12 mouse cellular contexts compared by ENCODE assay signal in genomic region chr9:122337510-122337931, GRCm38 (mm10). TPM values are rescaled to one million over a fixed set of nuclear protein-coding genes. Genes with fewer than 3 reads are reported as not detected.
DNase-seq lines count a peak whose midpoint lies in the region; ATAC-seq and TF ChIP-seq lines count a peak whose summit lies in the region.
"Had no signal": no experiment of that assay in that cellular context is flagged by ENCODE, and none has a peak within 500 bp of the region (broad histone marks: within the 10 kb centered on the region; RNA-seq: fewer than 3 reads in every experiment).

No protein-coding gene starts in this region.

- no peaks in the 10 kb centered on the region for H3K27me3 ChIP-seq in hindbrain, embryonic 11.5 days (ENCODE audit: control insufficient read depth, insufficient read depth, low read length)
- no peaks in the 10 kb centered on the region for H3K27me3 ChIP-seq in hindbrain, embryonic 13.5 days
- H3K27me3 ChIP-seq in intestine, postnatal 0 days (replicated peaks; ENCODE audit: control insufficient read depth, insufficient read depth, low read length) = no peaks in the 10 kb centered on the region
- H3K27me3 ChIP-seq: liver, embryonic 15.5 days had no signal

- TF ChIP-seq CTCF in intestine, postnatal 0 days (IDR thresholded peaks at IDR 0.05; ENCODE audit: low read depth) = no peak

- WGBS in hindbrain, embryonic 11.5 days = 39% methylated on average over 8 of the region's 8 CpGs
- 48% methylated on average over 8 of the region's 8 CpGs for WGBS in hindbrain, embryonic 13.5 days
- 25% methylated on average over 8 of the region's 8 CpGs for WGBS in intestine, postnatal 0 days

- H3K36me3 ChIP-seq in hindbrain, embryonic 11.5 days (ENCODE audit: control insufficient read depth, insufficient read depth, low read length) = no peaks in the 10 kb centered on the region
- no peaks in the 10 kb centered on the region for H3K36me3 ChIP-seq in hindbrain, embryonic 13.5 days
- no peaks in the 10 kb centered on the region for H3K36me3 ChIP-seq in intestine, postnatal 0 days (ENCODE audit: control insufficient read depth, insufficient read depth)
- H3K36me3 ChIP-seq: liver, embryonic 15.5 days had no signal

- ATAC-seq in hindbrain, embryonic 11.5 days (ENCODE audit: low FRiP score) = no peak
- no peak for ATAC-seq in hindbrain, embryonic 13.5 days (ENCODE audit: low FRiP score)
- ATAC-seq in intestine, postnatal 0 days = peak; percentile 97

- no peak overlapping the region for H3K9ac ChIP-seq in hindbrain, embryonic 11.5 days (ENCODE audit: low read depth, low read length)
- no peak overlapping the region for H3K9ac ChIP-seq in hindbrain, embryonic 13.5 days
- no peak overlapping the region for H3K9ac ChIP-seq in intestine, postnatal 0 days (ENCODE audit: low read depth, low read length)
- H3K9ac ChIP-seq: liver, embryonic 15.5 days had no signal

- H3K4me2 ChIP-seq in hindbrain, embryonic 11.5 days (replicated peaks; ENCODE audit: low read depth, low read length) = no peak overlapping the region
- H3K4me2 ChIP-seq in hindbrain, embryonic 13.5 days = no peak overlapping the region
- no peak overlapping the region for H3K4me2 ChIP-seq in intestine, postnatal 0 days (replicated peaks; ENCODE audit: low read depth)
- H3K4me2 ChIP-seq: liver, embryonic 15.5 days had no signal

- no peak overlapping the region for H3K4me3 ChIP-seq in hindbrain, embryonic 11.5 days (ENCODE audit: low read depth, low read length)
- H3K4me3 ChIP-seq in hindbrain, embryonic 13.5 days = no peak overlapping the region
- no peak overlapping the region for H3K4me3 ChIP-seq in intestine, postnatal 0 days (ENCODE audit: low read depth, low read length)
- H3K4me3 ChIP-seq: liver, embryonic 15.5 days; megakaryocyte, embryonic 14.5 days had no signal

- DNase-seq in hindbrain, embryonic 11.5 days (ENCODE audit: low spot score) = peak; percentile 9
- peak; percentile 27 for DNase-seq in testis, postnatal 14 days (ENCODE audit: low spot score)
- no peak for DNase-seq in testis, postnatal 10 days (ENCODE audit: low spot score)
- peak; percentile 58 for DNase-seq in yolk sac, embryonic 10.5 days (ENCODE audit: low spot score)
- no peak for DNase-seq in thymus, postnatal 25 days
- no peak for DNase-seq in adrenal gland, adult 18-20 months (ENCODE audit: low spot score in 2 of 2)
- DNase-seq: embryo, embryonic 11 days; gastrocnemius, postnatal 25 days had no signal

- no peaks in the 10 kb centered on the region for H3K4me1 ChIP-seq in hindbrain, embryonic 11.5 days (replicated peaks; ENCODE audit: control insufficient read depth, insufficient read depth, low read length)
- H3K4me1 ChIP-seq in hindbrain, embryonic 13.5 days (replicated peaks) = no peaks in the 10 kb centered on the region
- 0 out of 2 replicates have a peak, but pooled peaks cover 2% of the 10 kb centered on the region for H3K4me1 ChIP-seq in intestine, postnatal 0 days (replicated peaks; ENCODE audit: control insufficient read depth, insufficient read depth, low read length)
- H3K4me1 ChIP-seq: megakaryocyte, embryonic 14.5 days had no signal

- no peaks in the 10 kb centered on the region for H3K9me3 ChIP-seq in hindbrain, embryonic 11.5 days (ENCODE audit: control insufficient read depth, low read length)
- H3K9me3 ChIP-seq in hindbrain, embryonic 13.5 days = no peaks in the 10 kb centered on the region
- no peaks in the 10 kb centered on the region for H3K9me3 ChIP-seq in intestine, postnatal 0 days (ENCODE audit: control insufficient read depth)
- H3K9me3 ChIP-seq: liver, embryonic 15.5 days; megakaryocyte, embryonic 14.5 days had no signal

- no peak overlapping the region for H3K27ac ChIP-seq in hindbrain, embryonic 11.5 days (ENCODE audit: low read depth, low read length)
- H3K27ac ChIP-seq in hindbrain, embryonic 13.5 days = no peak overlapping the region
- H3K27ac ChIP-seq in intestine, postnatal 0 days (ENCODE audit: low read depth, low read length) = peak overlapping the region; percentile 41; the same call in 1 of the 2 replicates
- H3K27ac ChIP-seq: liver, embryonic 15.5 days had no signal

RNA-seq across cellular contexts. Expression of gene Abhd5, which starts 13.9 kb away (rescaled TPM):
- 21.9 and 23.7 TPM in 2 replicates for polyA plus RNA-seq in hindbrain, embryonic 11.5 days (2014; fragmentation: Nextera tagmentation; extraction: Ambion mirVana)
- polyA plus RNA-seq in hindbrain, embryonic 13.5 days (2015; fragmentation: Nextera tagmentation; extraction: Ambion mirVana) = 21.2 and 21.5 TPM in 2 replicates
- 49.0 and 50.8 TPM in 2 replicates for polyA plus RNA-seq in intestine, postnatal 0 days (2015; fragmentation: Nextera tagmentation; extraction: Ambion mirVana)
- total RNA-seq in adrenal gland, adult 18-20 months (2021) = 10 to 100 TPM; 91.2 to 99.4 TPM

RNA-seq across cellular contexts. Expression of gene Ano10, which starts 43.3 kb away (rescaled TPM):
- polyA plus RNA-seq in hindbrain, embryonic 11.5 days (2014; fragmentation: Nextera tagmentation; extraction: Ambion mirVana) = 51.9 and 52.5 TPM in 2 replicates
- polyA plus RNA-seq in hindbrain, embryonic 13.5 days (2015; fragmentation: Nextera tagmentation; extraction: Ambion mirVana) = 48.7 and 49.7 TPM in 2 replicates
- 47.7 and 51.9 TPM in 2 replicates for polyA plus RNA-seq in intestine, postnatal 0 days (2015; fragmentation: Nextera tagmentation; extraction: Ambion mirVana)
- 10 to 100 TPM; 59.0 to 93.2 TPM for total RNA-seq in adrenal gland, adult 18-20 months (2021)

Comparison
In these comparisons a context has a peak if more than half of its experiments do, and no peak if none do; other contexts are left out.
1. DNase-seq: peak in hindbrain, embryonic 11.5 days (single experiment), testis, postnatal 14 days (single experiment) and yolk sac, embryonic 10.5 days (single experiment); none in testis, postnatal 10 days (single experiment), thymus, postnatal 25 days (single experiment) and adrenal gland, adult 18-20 months (0 of 2).